Mouse (Mus musculus) G1E (cell line): Measurements from ENCODE around the gene Dnmt3b. TPM values are rescaled to one million over a fixed set of nuclear protein-coding genes. Genes with fewer than 3 reads are reported as not detected.
A peak's percentile ranks its signal among the peaks of the same experiment; 100 is the strongest.

Experiments used
- ATAC-seq: 2 replicates; pipeline ENCODE4 v1.8.0; 2016; ENCODE audit warnings: mild to moderate bottlenecking; ENCODE audit not compliant: insufficient number of reproducible peaks, poor library complexity, low FRiP score, severe bottlenecking; ENCODE audit errors: extremely low read depth
- DNase-seq: peaks from one replicate; pipeline ENCODE4 v3.0.0; 2012; ENCODE audit warnings: low spot score
- H3K27me3 ChIP-seq: 2 replicates; pipeline ENCODE4 v1.6.1; 2012; ENCODE audit warnings: mild to moderate bottlenecking, low read length, inconsistent platforms; ENCODE audit not compliant: insufficient read depth
- H3K36me3 ChIP-seq: replicated peaks from 2 replicates; pipeline ENCODE3; 2012; ENCODE audit warnings: mild to moderate bottlenecking, inconsistent platforms
- H3K4me1 ChIP-seq: 2 replicates; pipeline ENCODE4 v1.6.1; 2012; ENCODE audit warnings: low read depth, low read length, inconsistent platforms, mixed read lengths; ENCODE audit not compliant: insufficient read depth
- H3K4me3 ChIP-seq: 2 replicates; pipeline ENCODE4 v1.5.1; 2012; ENCODE audit warnings: low read depth, mild to moderate bottlenecking, inconsistent platforms, low read length, moderate library complexity, mixed read lengths
- H3K9me3 ChIP-seq: replicated peaks from 2 replicates; pipeline ENCODE4 v1.6.1; 2012; ENCODE audit warnings: inconsistent platforms
- CTCF ChIP-seq: IDR thresholded peaks from 2 replicates; pipeline ENCODE4 v1.5.1; 2012; ENCODE audit warnings: low read depth, low read length, inconsistent platforms, mixed read lengths
- GATA1 ChIP-seq: IDR thresholded peaks from 2 replicates; pipeline ENCODE4 v1.6.1; 2012; ENCODE audit warnings: borderline replicate concordance, low read length, inconsistent platforms, mixed read lengths
- GATA2 ChIP-seq: IDR thresholded peaks from 2 replicates; pipeline ENCODE4 v1.6.1; 2012; ENCODE audit warnings: low read depth, low read length, inconsistent platforms, borderline replicate concordance
- POLR2AphosphoS5 ChIP-seq: IDR thresholded peaks from 2 replicates; pipeline ENCODE4 v1.6.1; 2012; ENCODE audit warnings: low read depth, low read length, inconsistent platforms; ENCODE audit not compliant: insufficient replicate concordance
- TAL1 ChIP-seq: conservative IDR thresholded peaks from 2 replicates; pipeline ENCODE4 v1.6.1; 2012; ENCODE audit warnings: low read depth, low read length, inconsistent platforms, mixed read lengths
- polyA plus RNA-seq: library from polyadenylated mRNA; stranded (reverse); fragments of >175 nt; gene quantifications from 2 replicates; pipeline ENCODE4 v1.2.3, GENCODE M21; 2012
- total RNA-seq, 2 experiments: library from RNA; stranded (forward) in 1 of 2; stranded (reverse) in 1 of 2; fragments of 200-1000 nt in 1 of 2; fragments of >200 nt in 1 of 2; fragmentation: Nextera tagmentation in 1 of 2; gene quantifications; 2 replicates each; pipeline ENCODE4 v1.2.3; 2014 to 2017

Gene Dnmt3b
- total RNA-seq (2014; fragmentation: Nextera tagmentation) (17.5 and 18.9 TPM in 2 replicates), total RNA-seq (2017) (10.3 and 11.2 TPM in 2 replicates), polyA plus RNA-seq (27.9 and 32.5 TPM in 2 replicates)

GRCm38 (mm10) chr2:153649298-153650013 is at the start of gene Dnmt3b:
Dnmt3b (plus strand) TSS chr2:153649450.
- H3K36me3 ChIP-seq = peaks cover 35% of the 10 kb centered on the region
- no peaks in the 10 kb centered on the region for H3K9me3 ChIP-seq
- DNase-seq (peak; percentile 70), ATAC-seq (no peak)
- peaks cover 9% of the 10 kb centered on the region for H3K27me3 ChIP-seq
- peak within 1 kb of the TSS; percentile 89 for H3K4me3 ChIP-seq
- peaks cover 30% of the 10 kb centered on the region for H3K4me1 ChIP-seq
- TF ChIP-seq TAL1 = no peak
- no peak for TF ChIP-seq CTCF
- no peak for TF ChIP-seq POLR2AphosphoS5
- TF ChIP-seq GATA2 = no peak
- TF ChIP-seq GATA1 = no peak

GRCm38 (mm10) chr2:153600021-153600666 is 49.1 kb upstream of the Dnmt3b start:
- no peak for ATAC-seq
- Histone ChIP-seq H3K36me3 (no peaks in the 10 kb centered on the region), H3K27me3 (peaks cover 26% of the 10 kb centered on the region), H3K9me3 (no peaks in the 10 kb centered on the region), H3K4me3 (no peak overlapping the region), H3K4me1 (peaks cover 33% of the 10 kb centered on the region)
- TF ChIP-seq CTCF = 0 out of 2 replicates have a peak, but pooled peaks have one; percentile 28
- no peak for TF ChIP-seq POLR2AphosphoS5
- no peak for DNase-seq

- Histone ChIP-seq H3K4me3 (no peak overlapping the region; the same call in 1 of the 2 replicates), H3K36me3 (no peaks in the 10 kb centered on the region), H3K9me3 (no peaks in the 10 kb centered on the region), H3K4me1 (peaks cover 37% of the 10 kb centered on the region), H3K27me3 (peaks cover 24% of the 10 kb centered on the region)
- DNase-seq = no peak
- TF ChIP-seq CTCF = no peak
- TF ChIP-seq GATA2 = no peak
- no peak for ATAC-seq
Measured at GRCm38 (mm10) chr2:153600667-153601648, 48.3 kb upstream of the Dnmt3b start.

- DNase-seq (no peak), ATAC-seq (no peak)
- H3K4me3 ChIP-seq = no peak overlapping the region
- no peaks in the 10 kb centered on the region for H3K36me3 ChIP-seq
- H3K9me3 ChIP-seq = no peaks in the 10 kb centered on the region
- H3K27me3 ChIP-seq = peaks cover 10% of the 10 kb centered on the region
- TF ChIP-seq POLR2AphosphoS5 (no peak), CTCF (0 out of 2 replicates have a peak, but pooled peaks have one; percentile 34)
- peaks cover 62% of the 10 kb centered on the region for H3K4me1 ChIP-seq
Measured at GRCm38 (mm10) chr2:153603724-153604123, 45.5 kb upstream of the Dnmt3b start.

GRCm38 (mm10) chr2:153606421-153606820 is 42.8 kb upstream of the Dnmt3b start:
- no peaks in the 10 kb centered on the region for H3K9me3 ChIP-seq
- H3K4me1 ChIP-seq = peaks cover 74% of the 10 kb centered on the region
- DNase-seq (no peak), ATAC-seq (no peak)
- no peak for TF ChIP-seq TAL1
- TF ChIP-seq CTCF = peak; percentile 77
- no peak for TF ChIP-seq GATA1
- no peak for TF ChIP-seq GATA2
- no peak overlapping the region for H3K4me3 ChIP-seq
- no peaks in the 10 kb centered on the region for H3K36me3 ChIP-seq
- H3K27me3 ChIP-seq = no peaks in the 10 kb centered on the region; the same call in 1 of the 2 replicates

GRCm38 (mm10) chr2:153607870-153608515 is 41.3 kb upstream of the Dnmt3b start:
- TF ChIP-seq POLR2AphosphoS5 (no peak), TAL1 (peak; percentile 67)
- H3K4me1 ChIP-seq = peaks cover 87% of the 10 kb centered on the region
- H3K9me3 ChIP-seq = no peaks in the 10 kb centered on the region
- H3K27me3 ChIP-seq = no peaks in the 10 kb centered on the region; the same call in 1 of the 2 replicates
- ATAC-seq (peak; percentile 58), DNase-seq (peak; percentile 59)
- peak overlapping the region; percentile 55; the same call in 1 of the 2 replicates for H3K4me3 ChIP-seq
- H3K36me3 ChIP-seq = no peaks in the 10 kb centered on the region
